Mouse (Mus musculus): Measurements from ENCODE around the gene Ncoa1. TPM values are rescaled to one million over a fixed set of nuclear protein-coding genes. Genes with fewer than 3 reads are reported as not detected.

Ncoa1 gene
- polyA plus RNA-seq, 1 experiment from 2014 or later, result 8.0 TPM

- no peaks in the 10 kb centered on the region for H3K9me3 ChIP-seq (replicated peaks)
- H3K36me3 ChIP-seq, result peaks cover 21% of the 10 kb centered on the region
- no peak for ATAC-seq (replicated peaks; ENCODE audit: insufficient number of reproducible peaks, insufficient read depth, low FRiP score, low read depth)
- H3K4me2 ChIP-seq, result no peak overlapping the region
- WGBS, result 93% methylated on average over 9 of the region's 9 CpGs
- no peaks in the 10 kb centered on the region for H3K27me3 ChIP-seq
- H3K4me3 ChIP-seq, result no peak overlapping the region
- no peak overlapping the region for H3K9ac ChIP-seq
- H3K27ac ChIP-seq, result no peak overlapping the region
- H3K4me1 ChIP-seq (replicated peaks), result no peaks in the 10 kb centered on the region
These were observed 267.8 kb downstream of the Ncoa1 start for GRCm38 (mm10) chr12:4209196-4209595.

GRCm38 (mm10) chr12:4208405-4209133 is 268.4 kb downstream of the Ncoa1 start:
- no peak overlapping the region for H3K4me3 ChIP-seq

DNA sequence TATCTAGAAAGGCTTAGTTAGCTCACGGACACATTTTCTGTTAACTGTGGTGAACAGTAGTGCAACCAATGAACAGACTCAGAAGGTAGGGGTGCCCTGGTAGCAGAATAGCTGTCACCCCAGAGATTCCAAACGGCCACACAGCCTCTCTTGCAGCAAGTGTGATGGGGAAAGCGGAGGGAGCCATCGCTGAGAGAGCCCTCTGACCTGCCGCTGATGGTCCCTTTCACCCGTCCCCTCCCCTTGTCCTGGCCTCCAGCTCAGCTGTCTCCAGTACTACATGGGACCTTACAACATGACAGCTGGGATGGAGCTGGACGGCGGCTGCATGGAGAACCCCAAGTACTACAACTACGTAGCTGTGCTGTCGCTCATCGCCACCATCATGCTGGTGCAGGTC is 270.9 kb downstream of the Ncoa1 start:
- 90% methylated on average over 11 of the region's 11 CpGs for WGBS
- Histone ChIP-seq H3K4me1 (replicated peaks) (no peaks in the 10 kb centered on the region), H3K9me3 (replicated peaks) (no peaks in the 10 kb centered on the region), H3K4me2 (no peak overlapping the region), H3K4me3 (no peak overlapping the region), H3K36me3 (peaks cover 4% of the 10 kb centered on the region; the same call in 1 of the 2 replicates), H3K27me3 (no peaks in the 10 kb centered on the region), H3K9ac (no peak overlapping the region), H3K27ac (no peak overlapping the region)
- ATAC-seq (replicated peaks; ENCODE audit: insufficient number of reproducible peaks, insufficient read depth, low FRiP score, low read depth), result no peak

More at GRCm38 (mm10) chr12:4208405-4209133, 268.4 kb downstream of the Ncoa1 start:
- no peak overlapping the region for H3K27ac ChIP-seq
- 80% methylated on average over 15 of the region's 15 CpGs for WGBS
- ATAC-seq (replicated peaks; ENCODE audit: insufficient number of reproducible peaks, insufficient read depth, low FRiP score, low read depth), result no peak
- peaks cover 17% of the 10 kb centered on the region for H3K36me3 ChIP-seq
- no peak overlapping the region for H3K9ac ChIP-seq
- no peaks in the 10 kb centered on the region for H3K9me3 ChIP-seq (replicated peaks)
- H3K4me2 ChIP-seq, result no peak overlapping the region
- H3K27me3 ChIP-seq, result no peaks in the 10 kb centered on the region
- no peaks in the 10 kb centered on the region for H3K4me1 ChIP-seq (replicated peaks)

DNA sequence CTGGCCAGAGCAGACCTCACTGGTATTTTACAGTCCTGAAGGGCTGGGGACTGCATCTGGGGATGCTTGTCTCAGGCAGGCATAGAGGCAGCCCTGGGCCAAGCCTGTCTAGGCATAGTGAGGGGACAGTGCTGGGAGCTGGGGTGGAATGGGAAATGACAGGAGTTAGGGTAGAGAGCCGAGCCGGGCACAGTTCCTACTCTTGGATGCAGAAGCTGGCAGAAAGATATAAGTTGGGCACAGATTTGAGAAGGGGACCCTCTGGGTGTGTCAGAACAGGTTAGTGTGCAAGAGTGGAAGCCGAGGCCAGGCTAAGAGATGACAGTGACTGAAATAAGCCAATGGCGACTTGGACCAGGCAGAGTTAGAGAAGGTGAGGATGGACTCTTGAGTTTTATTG is 274.8 kb downstream of the Ncoa1 start:
- Histone ChIP-seq H3K4me3 (no peak overlapping the region), H3K4me1 (replicated peaks) (no peaks in the 10 kb centered on the region), H3K27ac (no peak overlapping the region), H3K9me3 (replicated peaks) (no peaks in the 10 kb centered on the region), H3K36me3 (no peaks in the 10 kb centered on the region), H3K9ac (no peak overlapping the region), H3K27me3 (no peaks in the 10 kb centered on the region), H3K4me2 (no peak overlapping the region)
- 87% methylated on average over 4 of the region's 4 CpGs for WGBS
- ATAC-seq (replicated peaks; ENCODE audit: insufficient number of reproducible peaks, insufficient read depth, low FRiP score, low read depth), result no peak

DNA sequence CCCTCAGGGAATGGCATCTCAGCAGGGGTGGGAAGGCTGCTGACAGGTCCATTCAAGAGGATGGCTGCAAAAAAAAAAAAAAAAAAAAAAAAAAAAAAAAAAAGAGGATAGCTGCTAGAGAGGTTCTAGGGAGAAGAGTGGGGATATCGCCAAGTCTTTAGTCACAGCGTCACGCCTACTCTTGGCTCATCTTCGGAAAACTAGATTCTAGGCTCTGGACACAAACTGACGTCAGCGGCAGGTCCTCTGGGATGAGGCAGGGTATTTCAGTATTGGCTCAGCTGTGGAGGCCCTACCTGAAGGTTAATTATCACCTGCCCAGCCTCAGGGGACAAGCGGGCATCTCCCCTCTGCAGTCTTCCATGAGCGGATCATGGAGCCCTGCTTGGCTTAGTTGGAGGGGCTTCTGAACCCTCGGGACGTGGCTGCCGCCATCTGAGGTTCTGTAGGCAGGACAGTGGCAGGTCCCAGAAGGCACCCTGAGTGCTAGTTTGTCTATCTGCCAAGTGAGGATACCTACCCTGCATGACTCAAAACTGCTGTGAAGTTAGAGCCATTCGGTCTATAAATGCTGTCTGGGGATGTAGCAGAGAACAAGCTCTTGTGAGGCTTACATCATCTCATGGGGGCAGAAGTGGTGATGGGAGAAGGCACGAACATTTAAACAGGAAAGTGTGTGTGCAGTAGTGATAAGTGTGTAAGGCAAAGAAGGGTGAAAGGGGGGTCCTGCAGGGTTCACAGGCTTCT is 275.4 kb downstream of the Ncoa1 start:
- no peaks in the 10 kb centered on the region for H3K27me3 ChIP-seq
- H3K36me3 ChIP-seq, result no peaks in the 10 kb centered on the region
- H3K27ac ChIP-seq, result no peak overlapping the region
- no peaks in the 10 kb centered on the region for H3K9me3 ChIP-seq (replicated peaks)
- no peak overlapping the region for H3K4me3 ChIP-seq
- H3K4me1 ChIP-seq (replicated peaks), result no peaks in the 10 kb centered on the region
- H3K4me2 ChIP-seq, result no peak overlapping the region
- ATAC-seq (replicated peaks; ENCODE audit: insufficient number of reproducible peaks, insufficient read depth, low FRiP score, low read depth), result no peak
- 79% methylated on average over 13 of the region's 13 CpGs for WGBS
- no peak overlapping the region for H3K9ac ChIP-seq

GRCm38 (mm10) chr12:4199271-4199670 is 277.7 kb downstream of the Ncoa1 start:
- Histone ChIP-seq H3K9me3 (replicated peaks) (no peaks in the 10 kb centered on the region), H3K27me3 (no peaks in the 10 kb centered on the region), H3K27ac (no peak overlapping the region), H3K9ac (no peak overlapping the region), H3K36me3 (no peaks in the 10 kb centered on the region), H3K4me3 (no peak overlapping the region), H3K4me1 (replicated peaks) (no peaks in the 10 kb centered on the region), H3K4me2 (no peak overlapping the region)
- WGBS, result 91% methylated on average over 11 of the region's 11 CpGs
- no peak for ATAC-seq (replicated peaks; ENCODE audit: insufficient number of reproducible peaks, insufficient read depth, low FRiP score, low read depth)

- ATAC-seq (replicated peaks; ENCODE audit: insufficient number of reproducible peaks, insufficient read depth, low FRiP score, low read depth), result no peak
- H3K4me2 ChIP-seq, result no peak overlapping the region
- H3K27ac ChIP-seq, result no peak overlapping the region
- no peaks in the 10 kb centered on the region for H3K36me3 ChIP-seq
- H3K4me3 ChIP-seq, result no peak overlapping the region
- 76% methylated on average over 4 of the region's 4 CpGs for WGBS
- H3K9me3 ChIP-seq (replicated peaks), result no peaks in the 10 kb centered on the region
- H3K27me3 ChIP-seq, result no peaks in the 10 kb centered on the region
- H3K4me1 ChIP-seq (replicated peaks), result peaks cover 4% of the 10 kb centered on the region
- no peak overlapping the region for H3K9ac ChIP-seq
These were observed 278.3 kb downstream of the Ncoa1 start for GRCm38 (mm10) chr12:4198702-4199101.

Other genes with a start within 250 kb of the Ncoa1 start
- gene Ptrhd1, start 243.2 kb downstream of the Ncoa1 start, polyA plus RNA-seq (2015; fragmentation: Nextera tagmentation; extraction: Ambion mirVana), result 5.6 and 6.6 TPM in 2 replicates
- 6.4 and 8.7 TPM in 2 replicates for gene Cenpo, start 242.9 kb downstream of the Ncoa1 start, polyA plus RNA-seq (2015; fragmentation: Nextera tagmentation; extraction: Ambion mirVana)
- gene Itsn2, start 115.5 kb upstream of the Ncoa1 start, polyA plus RNA-seq (2015; fragmentation: Nextera tagmentation; extraction: Ambion mirVana), result 33.1 and 35.4 TPM in 2 replicates
- not detected in 2 replicates for gene Gm3625, start 115.7 kb upstream of the Ncoa1 start, polyA plus RNA-seq (2015; fragmentation: Nextera tagmentation; extraction: Ambion mirVana)

All from heart, embryonic 15.5 days (tissue).